Mouse (Mus musculus) olfactory bulb, adult 2 months (tissue): Measurements from ENCODE around the gene Mef2c.

Experiments used
- CTCF ChIP-seq: fragments of 200-500 bp; IDR thresholded peaks from 2 replicates; pipeline ENCODE4 v1.5.1; 2012; ENCODE audit warnings: low read depth, mild to moderate bottlenecking, low read length, moderate library complexity; ENCODE audit not compliant: insufficient read depth
- POLR2A ChIP-seq: fragments of 200-500 bp; IDR thresholded peaks from 2 replicates; pipeline ENCODE4 v1.6.1; 2012; ENCODE audit warnings: mild to moderate bottlenecking, low read depth, low read length, moderate library complexity; ENCODE audit not compliant: insufficient read depth

- TF ChIP-seq POLR2A (no peak), CTCF (no peak)
These were observed 11.2 kb downstream of the Mef2c start for GRCm38 (mm10) chr13:83515013-83515547.
